Mouse (Mus musculus): ENCODE results near the gene Rmnd5b.
"Not testable (repeated sequence)": the region's sequence is repeated elsewhere in the genome, so short reads cannot be mapped to it uniquely, and the experiment has no call there.

The Rmnd5b gene

DNA sequence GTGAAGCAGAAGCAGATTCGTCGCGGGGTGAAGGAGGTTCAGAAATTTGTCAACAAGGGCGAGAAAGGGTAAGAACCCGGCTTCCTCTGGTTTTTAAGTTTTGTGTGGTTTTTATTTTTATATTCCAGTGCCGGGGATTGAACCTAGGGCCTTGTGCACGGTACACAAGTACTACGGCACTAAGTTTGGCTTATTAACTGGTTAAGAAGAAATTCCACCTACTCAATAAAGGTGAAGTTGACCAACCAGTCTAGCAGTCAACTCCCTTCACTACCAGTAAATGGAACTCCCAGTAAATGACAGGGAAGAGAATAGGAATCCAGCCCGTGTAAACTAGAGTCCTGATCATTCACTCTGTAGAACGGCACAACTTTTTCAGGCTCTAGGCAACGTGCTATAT, 15.6 kb downstream of the Rmnd5b start:
- no peak for DNase-seq

DNA sequence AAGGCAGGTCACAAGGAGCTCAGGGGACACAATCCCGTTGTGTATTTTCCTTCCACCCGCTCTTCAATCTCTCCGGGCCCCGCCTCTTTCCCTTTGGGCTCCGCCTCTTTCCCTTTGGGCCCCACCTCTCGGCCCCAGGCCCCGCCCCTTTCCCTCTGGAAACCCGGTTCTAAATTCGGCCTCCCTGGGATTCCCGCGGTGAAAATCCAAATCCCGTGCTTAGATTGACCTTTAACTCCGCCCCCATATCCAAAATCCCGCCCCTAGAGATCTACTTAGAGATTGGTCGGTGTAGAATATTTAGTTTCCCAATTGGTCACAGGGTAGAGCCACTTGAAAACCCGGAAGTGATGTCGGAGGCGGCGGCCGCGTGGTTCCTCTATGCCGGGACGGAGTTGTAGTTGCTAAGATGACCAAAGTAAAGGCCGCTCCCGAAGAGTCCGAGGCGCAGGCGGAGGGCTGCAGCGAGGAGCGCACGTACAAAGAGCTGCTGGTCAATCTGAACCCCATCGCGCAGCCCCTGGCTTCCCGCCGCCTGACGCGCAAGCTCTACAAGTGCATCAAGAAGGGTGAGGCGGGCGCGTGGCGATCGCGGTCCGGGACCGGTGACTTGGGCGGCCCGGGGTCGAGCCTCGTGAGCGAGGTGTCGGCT, 16.2 kb downstream of the Rmnd5b start, which contains the start of gene Nhp2:
TSS of gene Nhp2 (plus strand) at position 327 of the 652 bp plus-strand sequence.
- DNase-seq, result peak; percentile 94

DNA sequence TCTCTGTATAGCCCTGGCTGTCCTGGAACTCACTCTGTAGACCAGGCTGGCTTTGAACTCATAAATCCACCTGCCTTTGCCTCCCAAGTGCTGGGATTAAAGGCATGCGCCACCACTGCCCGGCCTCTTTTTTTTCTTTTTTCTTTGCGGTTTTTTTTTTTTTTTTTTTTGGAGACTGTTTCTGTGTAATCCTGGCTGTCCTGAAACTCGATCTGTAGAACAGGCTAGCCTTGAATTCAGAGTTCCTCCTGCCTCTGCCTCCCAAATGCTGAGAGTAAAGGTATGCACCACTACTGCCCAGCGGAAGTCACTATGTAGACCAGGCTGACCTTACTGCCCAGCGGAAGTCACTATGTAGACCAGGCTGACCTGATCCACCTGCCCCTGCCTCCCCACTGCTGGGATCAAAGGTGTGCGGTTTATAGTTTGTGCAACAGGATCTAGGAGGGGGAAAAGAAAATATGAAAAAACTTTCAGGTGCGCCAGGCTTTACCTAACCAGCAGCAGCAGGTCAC, 16.7 kb downstream of the Rmnd5b start:
- DNase-seq, result no peak

DNA sequence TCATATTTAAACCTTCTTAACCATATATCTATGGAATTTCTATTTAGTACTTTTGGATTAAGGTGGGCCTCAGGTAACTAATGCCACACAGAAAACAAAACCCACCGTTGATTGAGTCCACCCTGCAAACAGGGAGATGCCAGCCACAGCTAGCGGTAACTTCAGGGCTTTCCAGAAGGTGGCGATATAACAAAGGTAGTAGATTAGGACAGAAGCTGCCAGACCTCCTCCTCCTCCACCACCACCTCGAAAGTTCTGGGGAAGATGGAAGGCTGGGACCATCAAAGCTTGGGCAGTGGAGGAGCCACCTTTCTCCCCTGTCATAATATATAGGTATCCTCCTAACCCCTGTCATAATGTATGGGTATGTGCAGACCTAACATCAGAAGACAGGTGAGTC, 18.0 kb downstream of the Rmnd5b start:
- peak; percentile 73 for DNase-seq

DNA sequence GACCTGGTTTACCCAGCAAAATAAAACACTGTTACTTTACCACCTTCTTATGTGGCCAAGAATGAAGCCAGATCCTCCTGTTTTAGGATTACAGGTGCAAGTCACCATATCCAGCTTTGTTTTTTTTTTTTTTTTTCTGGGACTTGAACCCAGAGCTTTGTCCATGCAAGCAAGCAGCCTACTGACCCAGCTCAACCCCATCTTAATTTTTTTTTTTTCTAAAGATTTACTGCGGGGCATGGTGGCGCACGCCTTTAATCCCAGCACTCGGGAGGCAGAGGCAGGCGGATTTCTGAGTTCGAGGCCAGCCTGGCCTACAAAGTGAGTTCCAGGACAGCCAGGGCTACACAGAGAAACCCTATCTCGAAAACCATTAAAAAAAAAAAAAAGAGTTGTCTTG, 19.6 kb downstream of the Rmnd5b start:
- not testable (repeated sequence) for DNase-seq

DNA sequence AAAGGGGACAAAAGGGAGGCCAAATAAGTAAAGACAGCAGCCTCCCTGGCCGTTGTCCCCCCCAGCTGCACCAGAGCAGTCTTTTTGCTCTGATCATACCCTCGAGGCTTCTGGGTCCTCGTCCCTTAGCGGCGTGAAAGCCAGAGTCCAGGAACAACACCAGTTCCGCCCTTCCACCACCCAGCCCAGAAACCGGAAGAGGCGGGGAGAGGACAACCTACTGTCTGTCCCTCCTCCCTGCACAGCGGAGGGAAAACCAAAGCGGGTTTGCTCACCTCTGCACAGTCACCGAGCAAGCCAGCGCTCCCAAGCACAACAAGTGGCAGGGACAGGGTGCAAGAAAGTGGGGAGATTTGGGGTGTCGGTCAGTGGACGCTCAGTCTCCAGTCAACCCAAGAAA, 20.1 kb downstream of the Rmnd5b start:
- DNase-seq, result peak; percentile 91

DNA sequence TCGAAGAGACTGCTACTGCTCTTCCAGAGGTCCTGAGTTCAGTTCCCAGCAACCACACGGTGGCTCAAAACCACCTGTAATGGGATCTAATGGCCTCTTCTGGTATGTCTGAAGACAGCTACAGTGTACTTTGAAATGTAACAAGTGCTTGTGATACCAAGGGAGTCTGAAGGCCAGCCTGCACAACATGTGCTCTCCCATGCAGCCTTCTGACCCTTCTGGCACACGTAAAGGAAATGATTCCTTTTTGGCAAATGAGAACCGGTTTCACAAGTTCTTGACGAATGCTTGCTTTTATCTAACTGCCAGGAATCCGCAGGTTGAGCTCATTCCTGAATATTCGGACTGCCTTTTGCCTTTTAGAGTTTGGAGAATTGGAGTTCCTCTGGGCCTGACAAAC, 20.6 kb downstream of the Rmnd5b start:
- DNase-seq, result no peak

DNA sequence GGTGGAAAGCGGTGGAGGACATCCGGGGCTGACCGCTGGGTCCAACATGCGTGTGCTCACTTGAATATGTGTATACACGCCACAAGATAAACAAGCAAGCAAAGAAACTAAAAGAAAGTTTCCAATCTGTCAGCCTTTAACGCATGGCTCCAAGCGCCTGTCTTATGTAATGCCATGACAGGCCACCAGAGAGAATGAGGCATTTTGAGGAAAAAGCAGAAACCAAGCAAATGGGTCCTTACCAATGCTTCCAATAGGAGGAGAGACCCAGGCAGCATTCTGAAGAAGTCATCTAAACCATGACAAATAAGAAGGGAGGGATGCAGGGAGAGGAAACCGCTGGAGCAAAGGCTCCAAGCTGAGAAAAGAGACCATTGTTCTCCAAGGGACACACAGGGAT, 21.4 kb downstream of the Rmnd5b start:
- no peak for DNase-seq

DNA sequence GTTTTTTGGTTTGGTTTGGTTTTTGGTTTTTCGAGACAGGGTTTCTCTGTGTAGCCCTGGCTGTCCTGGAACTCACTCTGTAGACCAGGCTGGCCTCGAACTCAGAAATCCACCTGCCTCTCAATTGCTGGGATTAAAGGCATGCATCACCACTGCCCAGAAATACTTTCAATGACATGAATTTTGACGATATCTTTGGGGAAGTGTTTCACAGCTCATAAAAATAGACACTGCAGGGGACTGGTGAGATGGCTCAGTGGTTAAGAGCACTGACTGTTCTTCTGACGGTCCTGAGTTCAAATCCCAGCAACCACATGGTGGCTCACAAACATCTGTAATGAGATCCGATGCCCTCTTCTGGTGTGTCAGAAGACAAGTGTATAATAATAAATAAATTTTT, 25.8 kb downstream of the Rmnd5b start:
- DNase-seq, result not testable (repeated sequence)

DNA sequence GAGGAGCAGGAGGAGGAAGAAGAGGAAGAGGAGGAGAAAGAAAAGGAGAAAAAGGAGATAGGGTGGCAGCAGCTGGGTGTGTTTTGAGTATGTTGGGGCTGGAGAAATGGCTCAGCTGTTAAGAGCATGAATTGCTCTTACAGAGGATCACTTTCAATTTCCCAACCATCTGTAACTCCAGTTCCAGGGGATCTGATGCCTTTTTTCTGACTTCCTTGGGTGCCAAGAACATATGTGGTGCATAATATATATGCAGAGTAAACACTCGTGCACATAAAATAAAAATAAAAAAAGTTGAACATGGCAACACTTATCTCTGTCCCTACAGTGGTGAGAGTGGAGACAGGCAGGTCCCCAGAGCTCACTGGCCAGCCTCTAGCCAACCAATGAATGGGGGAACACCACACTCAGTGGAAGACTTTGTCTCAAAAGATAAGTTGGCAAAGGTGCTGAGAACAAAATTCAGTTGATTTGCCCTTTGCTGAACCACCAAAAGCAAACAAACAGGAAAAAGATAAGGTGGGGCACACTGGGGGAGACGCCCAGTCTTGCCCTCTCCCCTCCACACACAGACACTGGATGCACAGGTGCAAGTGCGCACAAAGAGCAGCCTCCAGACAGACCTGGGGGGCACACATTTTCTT, 26.3 kb downstream of the Rmnd5b start:
- peak; percentile 59 for DNase-seq

DNA sequence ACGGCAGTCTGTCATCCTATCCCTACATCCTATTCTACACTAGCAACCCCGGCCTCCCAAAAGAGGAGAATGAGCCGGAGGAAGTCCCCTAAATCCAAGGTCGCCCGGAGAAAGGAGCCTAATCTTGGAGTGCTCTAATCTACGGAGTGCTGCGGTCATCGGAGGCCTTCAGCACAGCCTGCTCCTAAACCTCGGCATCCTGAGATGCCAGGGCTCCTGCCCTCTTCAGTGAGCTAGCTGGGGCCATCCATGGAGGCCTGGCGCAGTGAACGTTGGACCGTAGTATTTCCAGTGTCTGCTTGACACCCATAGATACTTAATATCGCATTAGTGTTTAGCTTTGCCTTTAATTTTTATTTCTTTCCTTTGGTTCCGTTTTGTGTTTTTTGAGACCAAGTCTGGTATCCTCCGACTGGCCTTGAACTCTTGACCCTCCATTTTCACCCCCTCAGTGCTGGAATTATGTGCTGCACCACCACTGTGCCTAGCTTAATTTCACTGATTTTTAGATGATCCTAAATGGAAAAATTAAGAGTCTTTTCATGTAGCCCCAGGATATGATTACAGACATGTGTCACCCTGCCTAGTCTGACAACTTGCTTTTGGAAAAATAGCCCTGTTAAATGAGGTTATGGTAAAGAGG, 28.5 kb downstream of the Rmnd5b start:
- DNase-seq, result no peak

DNA sequence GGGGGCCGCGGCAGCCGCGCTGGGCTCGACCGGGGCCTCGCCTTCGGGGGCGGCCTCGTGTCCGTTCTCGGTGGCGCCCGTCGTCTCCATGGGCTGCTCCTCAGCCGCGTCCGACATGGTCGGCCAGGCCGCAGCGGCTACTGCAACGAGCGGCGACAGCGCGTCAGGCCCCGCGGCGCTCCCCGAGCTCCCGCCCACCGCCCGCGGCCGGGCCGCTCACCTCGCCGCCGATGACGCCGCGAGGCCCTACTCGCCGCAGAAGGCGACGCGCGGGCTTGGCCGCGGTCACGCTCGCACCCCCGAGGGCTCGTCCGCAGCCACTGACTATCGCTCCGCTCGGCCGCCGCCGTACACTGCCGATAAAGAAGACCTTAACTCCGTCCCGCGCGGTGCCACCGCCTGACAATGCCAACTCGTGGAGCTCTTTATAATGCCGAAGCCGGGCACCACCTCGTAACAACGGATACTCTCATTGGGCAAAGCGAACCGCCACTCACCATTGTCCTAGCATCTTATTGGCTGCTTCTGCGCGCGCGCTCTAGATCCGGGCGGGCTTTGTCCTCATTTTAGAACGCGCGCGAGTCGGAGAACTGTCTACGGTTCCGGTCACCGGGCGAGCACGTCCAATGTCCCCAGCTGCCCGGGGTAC, 29.1 kb downstream of the Rmnd5b start, which contains the start of gene Hnrnpab:
TSS of gene Hnrnpab (minus strand) at position 401 of the 649 bp plus-strand sequence.
- DNase-seq, result peak; percentile 97

DNA sequence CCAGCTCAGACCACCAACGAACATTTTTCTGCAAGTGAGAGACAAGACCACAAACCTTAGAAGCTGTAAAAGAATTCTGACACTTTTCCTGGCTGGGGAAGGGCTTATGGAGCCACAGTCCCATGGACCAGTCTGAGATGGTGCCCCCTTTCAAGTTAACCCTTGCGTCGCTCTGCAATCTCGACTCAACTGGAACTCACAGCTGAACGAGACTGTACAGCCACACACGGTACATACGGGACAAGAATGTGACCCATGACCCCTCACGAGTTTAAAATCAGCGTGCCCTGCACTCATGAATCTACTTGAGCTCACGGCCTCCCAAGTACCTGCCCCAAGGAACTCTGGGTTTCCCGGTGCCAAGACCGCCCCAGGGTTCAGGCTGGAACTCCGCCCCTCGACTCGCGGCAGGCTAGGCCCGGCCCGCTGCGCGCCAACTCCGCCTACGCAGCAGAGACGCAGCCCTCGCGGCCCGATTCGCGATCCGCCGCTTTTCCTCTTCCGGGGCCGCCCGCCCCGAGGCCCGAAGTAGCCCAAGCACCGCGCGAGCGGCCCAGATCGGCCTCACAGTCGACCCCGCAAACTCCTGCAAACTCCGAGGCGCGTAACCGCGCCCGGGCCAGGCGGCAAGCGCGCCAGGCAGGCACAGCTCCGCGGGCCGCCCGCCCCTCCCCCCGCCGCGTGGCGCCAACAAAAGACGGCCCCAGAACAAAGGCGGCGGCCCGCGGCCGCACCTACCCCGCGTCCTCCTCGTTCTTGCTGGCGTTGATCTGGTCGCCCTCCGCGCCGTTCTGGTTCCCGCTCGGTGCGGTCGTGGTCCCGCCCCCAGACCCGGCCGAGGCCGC, 29.9 kb downstream of the Rmnd5b start:
- peak; percentile 92 for DNase-seq

DNA sequence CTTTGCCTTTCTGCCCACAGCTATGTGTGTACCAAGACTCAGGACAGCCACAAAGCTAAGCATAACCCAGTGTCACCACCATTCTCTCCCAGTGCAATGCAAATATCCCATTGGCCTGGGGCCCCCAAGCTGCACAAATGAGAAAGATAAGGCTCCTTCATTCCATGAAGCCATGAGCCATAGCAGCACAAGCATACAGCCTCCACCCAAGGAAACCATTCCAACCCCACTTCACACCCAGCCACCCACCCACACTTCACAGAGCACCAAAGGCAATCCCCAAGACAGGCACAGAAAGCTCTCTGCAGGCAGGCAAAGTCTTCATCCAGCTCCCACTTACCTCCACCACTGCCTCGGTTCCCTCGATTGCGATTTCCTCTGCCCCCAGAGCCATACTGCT, 33.4 kb downstream of the Rmnd5b start:
- DNase-seq, result no peak

DNA sequence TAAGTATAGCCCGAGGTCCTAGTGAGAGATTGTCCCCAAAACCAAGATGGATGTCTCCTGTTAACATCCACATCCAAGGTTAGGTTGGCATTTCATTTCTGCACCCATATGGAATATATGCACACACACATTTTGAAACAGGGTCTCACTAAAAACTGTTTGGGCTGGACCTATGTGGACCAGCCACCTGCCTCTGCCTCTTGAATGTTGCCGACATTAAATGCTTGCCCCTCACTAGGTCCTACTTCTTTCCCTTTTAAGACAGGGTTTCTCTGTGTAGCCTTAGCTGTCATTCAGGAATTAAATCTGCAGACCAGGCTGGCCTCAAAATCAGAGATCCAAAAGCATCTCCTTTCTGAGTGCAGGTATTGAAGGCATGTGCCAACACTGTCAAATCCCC, 38.1 kb downstream of the Rmnd5b start:
- DNase-seq, result no peak

DNA sequence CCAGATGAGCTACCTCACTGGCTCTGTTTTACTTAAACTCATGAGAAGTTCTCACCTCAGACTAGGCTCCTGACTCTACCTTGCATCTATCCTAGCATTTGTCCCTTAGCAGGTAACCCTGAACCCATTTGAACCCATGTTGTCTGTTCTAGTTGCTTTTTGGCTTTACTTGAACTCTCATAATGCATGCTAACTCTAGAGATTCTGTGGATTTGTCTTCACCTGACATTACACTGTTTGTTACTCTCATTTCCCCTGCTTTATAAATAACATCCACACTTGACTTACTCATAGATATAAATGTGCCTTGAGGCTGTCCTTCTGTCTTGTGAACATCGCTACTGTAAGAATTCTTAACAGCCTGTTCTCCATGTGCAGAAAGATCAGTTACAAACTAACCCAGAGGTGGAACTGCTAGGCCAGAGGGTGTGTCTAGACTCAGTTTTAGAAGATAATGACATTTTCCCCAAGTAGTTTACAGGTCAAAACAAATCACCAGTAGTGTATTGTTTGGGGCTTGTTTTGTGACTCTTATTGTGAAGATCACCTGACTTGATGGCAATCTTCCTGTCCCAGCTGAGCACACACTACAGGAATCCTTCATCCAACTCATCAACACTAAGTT, 40.1 kb downstream of the Rmnd5b start:
- DNase-seq, result no peak

DNA sequence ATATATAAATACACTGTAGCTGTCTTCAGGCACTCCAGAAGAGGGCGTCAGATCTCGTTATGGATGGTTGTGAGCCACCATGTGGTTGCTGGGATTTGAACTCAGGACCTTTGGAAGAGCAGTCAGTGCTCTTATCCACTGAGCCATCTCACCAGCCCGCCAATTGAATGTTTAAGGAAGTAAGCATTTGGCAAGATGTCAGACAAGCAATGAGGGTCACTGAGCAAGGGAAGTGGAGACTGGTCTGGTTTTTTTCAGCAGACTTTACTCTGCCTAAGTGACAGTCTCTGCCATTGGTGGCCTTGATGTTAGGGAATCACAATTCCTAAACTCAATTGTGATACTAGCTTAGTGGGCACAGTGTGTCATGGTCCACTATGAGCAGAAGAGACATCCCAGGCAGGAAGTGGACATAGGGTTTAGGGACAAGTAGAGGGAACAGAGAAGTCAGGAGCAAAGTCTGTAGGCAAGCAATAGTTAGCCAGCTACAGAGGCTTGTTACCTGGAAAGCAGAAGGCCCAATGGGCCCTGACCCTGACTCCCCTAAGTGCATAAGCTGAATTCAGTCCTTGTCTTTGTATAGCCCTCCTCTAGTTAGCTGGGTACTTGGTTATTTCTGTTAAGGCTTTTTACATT, 40.9 kb downstream of the Rmnd5b start:
- no peak for DNase-seq

DNA sequence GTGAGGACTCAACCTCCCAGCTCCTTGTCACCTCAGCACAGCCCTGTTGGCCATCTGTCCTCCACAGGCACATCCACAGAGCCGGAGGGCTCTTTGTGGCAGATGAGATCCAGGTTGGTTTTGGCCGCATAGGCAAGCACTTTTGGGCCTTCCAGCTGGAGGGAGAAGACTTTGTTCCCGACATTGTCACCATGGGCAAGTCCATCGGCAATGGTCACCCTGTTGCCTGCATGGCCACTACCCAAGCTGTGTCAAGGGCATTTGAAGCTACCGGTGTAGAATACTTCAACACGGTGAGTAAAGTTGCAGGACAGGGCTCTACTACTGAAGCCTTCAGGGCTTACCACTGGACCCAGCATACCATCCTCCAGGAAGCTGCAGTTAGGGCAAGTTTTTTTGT, 41.8 kb downstream of the Rmnd5b start:
- DNase-seq, result no peak

DNA sequence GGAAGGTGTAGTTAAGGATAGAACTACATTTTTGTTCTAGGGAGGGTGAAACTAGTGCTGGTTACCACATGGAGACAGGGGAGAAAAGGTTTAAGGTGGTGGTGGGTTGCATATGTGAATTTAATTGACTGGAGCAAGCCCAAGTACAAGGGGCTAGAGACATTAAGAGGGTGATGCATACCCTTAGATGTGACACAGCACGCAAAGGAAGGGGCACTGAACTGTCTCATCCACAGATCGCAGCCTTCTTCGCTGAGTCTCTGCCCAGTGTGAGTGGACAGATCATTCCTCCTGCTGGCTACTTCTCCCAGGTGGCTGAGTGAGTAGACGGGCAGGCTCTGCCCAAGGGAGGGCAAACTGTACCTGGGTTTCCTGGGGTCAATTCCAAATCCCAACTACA, 42.3 kb downstream of the Rmnd5b start:
- no peak for DNase-seq

DNA sequence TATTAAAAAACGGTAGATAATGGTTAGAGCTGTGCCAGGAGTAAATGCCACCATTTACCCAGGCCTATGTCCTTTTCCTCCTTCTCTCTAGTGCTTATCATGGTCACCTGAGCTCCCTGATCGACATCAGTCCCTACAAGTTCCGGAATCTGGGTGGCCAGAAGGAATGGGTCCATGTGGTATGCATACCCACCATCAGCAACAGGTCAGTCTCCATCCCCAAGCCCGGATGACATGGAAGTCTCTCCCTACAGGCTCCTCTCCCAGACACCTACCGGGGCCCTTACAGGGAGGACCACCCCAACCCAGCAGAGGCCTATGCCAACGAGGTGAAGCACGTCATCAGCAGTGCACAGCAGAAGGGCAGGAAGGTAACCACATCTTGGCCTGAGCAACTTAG, 43.8 kb downstream of the Rmnd5b start:
- no peak for DNase-seq

DNA sequence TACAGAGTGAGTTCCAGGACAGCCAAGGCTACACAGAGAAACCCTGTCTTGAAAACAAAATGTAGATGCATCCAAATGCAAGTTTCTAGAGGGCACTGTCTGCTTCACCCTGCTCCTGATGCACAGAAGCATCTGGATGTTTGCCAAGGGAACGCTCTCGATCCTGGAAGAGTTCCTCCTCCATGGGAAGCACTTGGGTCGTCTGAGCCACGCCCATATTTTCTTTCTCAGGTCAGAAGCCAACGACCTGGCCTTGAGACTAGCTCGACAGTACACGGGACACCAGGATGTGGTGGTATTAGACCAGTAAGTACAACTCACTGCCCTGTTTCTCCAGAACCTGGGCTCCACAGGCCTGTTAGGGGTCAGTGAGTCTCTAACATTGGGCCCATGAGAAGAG, 44.5 kb downstream of the Rmnd5b start:
- DNase-seq, result no peak

DNA sequence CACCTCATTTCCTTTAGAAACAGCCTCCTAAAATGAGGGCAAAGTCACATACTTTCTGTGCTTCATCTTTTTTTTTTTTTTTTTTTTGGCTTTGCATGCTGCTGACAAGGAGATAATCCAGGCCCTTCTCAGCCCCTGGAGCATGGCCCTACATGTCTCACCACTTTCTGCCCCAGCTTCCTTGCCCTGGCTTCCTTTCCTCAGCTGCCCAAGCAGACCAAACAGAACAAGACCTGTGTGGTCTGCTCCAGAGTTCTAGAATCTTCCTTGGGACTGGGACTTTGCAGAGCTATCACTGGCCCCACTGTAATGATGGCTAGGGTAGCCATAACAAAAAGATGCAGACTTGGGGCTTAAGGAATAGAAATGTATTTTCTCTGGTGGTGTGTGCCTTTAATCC, 45.7 kb downstream of the Rmnd5b start:
- DNase-seq, result no peak
